Mouse (Mus musculus) ES-E14 (cell line): ENCODE measurements around the gene Copg2. TPM values are rescaled to one million over a fixed set of nuclear protein-coding genes. Genes with fewer than 3 reads are reported as not detected.

ENCODE experiments used
- DNase-seq: peaks from one replicate; pipeline ENCODE4 v3.0.0-alpha.2; 2013; ENCODE audit warnings: low read depth, low spot score
- H3K27ac ChIP-seq: 2 replicates; pipeline ENCODE4 v1.5.1; 2012; ENCODE audit warnings: low read depth, mild to moderate bottlenecking, low read length, moderate library complexity, mixed read lengths; ENCODE audit not compliant: poor library complexity, insufficient read depth, severe bottlenecking
- H3K36me3 ChIP-seq: 2 replicates; pipeline ENCODE4 v1.6.1; 2012; ENCODE audit warnings: mild to moderate bottlenecking, low read length, moderate library complexity, mixed read lengths; ENCODE audit not compliant: control insufficient read depth, poor library complexity, insufficient read depth, severe bottlenecking
- H3K4me1 ChIP-seq, 2 experiments: fragments of 150-350 bp in 1 of 2; sonication (generic) in 1 of 2; 2 replicates each; pipeline ENCODE4 v1.6.1; 2012; ENCODE audit warnings: low read length in 2 of 2, mild to moderate bottlenecking in 1 of 2, mixed read lengths in 1 of 2; ENCODE audit not compliant: control insufficient read depth in 2 of 2, insufficient read depth in 2 of 2, poor library complexity in 1 of 2
- H3K4me3 ChIP-seq, 2 experiments: fragments of 150-350 bp in 1 of 2; sonication (generic) in 1 of 2; 2 replicates each; pipeline ENCODE4 v1.5.1; 2012; ENCODE audit warnings: low read length in 2 of 2, low read depth in 1 of 2, mild to moderate bottlenecking in 1 of 2, mixed read lengths in 1 of 2; ENCODE audit not compliant: insufficient read depth in 1 of 2, poor library complexity in 1 of 2, severe bottlenecking in 1 of 2
- H3K9ac ChIP-seq: 2 replicates; pipeline ENCODE4 v1.6.1; 2012; ENCODE audit warnings: low read depth, mild to moderate bottlenecking, low read length, mixed read lengths; ENCODE audit not compliant: poor library complexity, insufficient read depth, severe bottlenecking
- H3K9me3 ChIP-seq: fragments of 150-350 bp; sonication (generic); 2 replicates; pipeline ENCODE4 v1.6.1; 2012; ENCODE audit warnings: low read depth, mild to moderate bottlenecking, low read length; ENCODE audit not compliant: control insufficient read depth, insufficient read depth
- CHD2 ChIP-seq: IDR thresholded peaks from 2 replicates; pipeline ENCODE4 v1.6.1; 2014; ENCODE audit warnings: mild to moderate bottlenecking, low read depth, low read length, inconsistent platforms
- HCFC1 ChIP-seq: IDR thresholded peaks from 2 replicates; pipeline ENCODE4 v1.6.1; 2012; ENCODE audit warnings: low read length, inconsistent platforms, borderline replicate concordance; ENCODE audit not compliant: insufficient read depth
- MAFK ChIP-seq: IDR thresholded peaks from 2 replicates; pipeline ENCODE4 v1.6.1; 2014; ENCODE audit warnings: mild to moderate bottlenecking, low read depth, low read length, inconsistent platforms; ENCODE audit not compliant: insufficient read depth
- ZC3H11A ChIP-seq: IDR thresholded peaks from 2 replicates; pipeline ENCODE4 v1.6.1; 2012; ENCODE audit warnings: low read depth, mild to moderate bottlenecking, inconsistent platforms, low read length, borderline replicate concordance
- ZNF384 ChIP-seq: IDR thresholded peaks from 2 replicates; pipeline ENCODE4 v1.6.1; 2012; ENCODE audit warnings: low read depth, low read length, inconsistent platforms
- in situ Hi-C, 2 experiments: fragments of 600-800 bp; cut with MboI; formaldehyde crosslinking; loops; one replicate each; pipeline ENCODE4 v1.15.1; 2025; ENCODE audit warnings: low sequenced_read_pairs in 2 of 2, inconsistent platforms in 1 of 2; ENCODE audit not compliant: unreplicated experiment in 2 of 2
- total RNA-seq: library from RNA; depleted of rRNA; stranded (reverse); fragments of 300-350 nt; gene quantifications from 2 replicates; pipeline ENCODE4 v1.2.3, GENCODE M21; 2012; rRNA removed

Gene Copg2
- total RNA-seq, 1 experiment: 35.7 TPM

DNA sequence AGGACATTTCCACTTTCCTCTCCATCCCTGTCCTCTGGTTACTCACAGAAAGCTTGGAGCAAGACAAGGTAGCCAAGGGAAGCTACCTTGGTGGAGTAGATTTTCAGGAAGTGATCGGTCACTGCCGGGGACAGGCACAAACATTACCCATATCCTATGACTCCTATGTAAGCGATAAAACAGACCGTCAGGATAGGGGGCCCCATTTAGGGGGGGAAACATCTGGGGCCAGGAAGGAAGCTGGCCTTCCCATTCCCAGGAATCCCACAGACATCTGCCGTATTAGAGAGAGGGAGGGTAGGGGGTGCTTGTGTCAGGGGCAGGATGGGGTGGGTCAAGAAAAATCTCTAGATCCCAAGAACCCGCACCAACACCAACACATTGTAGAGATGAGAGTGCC, 196.4 kb downstream of the Copg2 start:
- in situ Hi-C loops: no loop called here
- TF ChIP-seq CHD2 (no peak), MAFK (no peak), ZC3H11A (no peak), ZNF384 (no peak), HCFC1 (no peak)
- H3K9ac ChIP-seq: no peak overlapping the region
- DNase-seq: no peak
- H3K36me3 ChIP-seq: no peaks in the 10 kb centered on the region
- no peak overlapping the region for H3K4me3 ChIP-seq
- H3K27ac ChIP-seq: no peak overlapping the region
- H3K4me1 ChIP-seq: no peaks in the 10 kb centered on the region
- H3K9me3 ChIP-seq: no peaks in the 10 kb centered on the region

DNA sequence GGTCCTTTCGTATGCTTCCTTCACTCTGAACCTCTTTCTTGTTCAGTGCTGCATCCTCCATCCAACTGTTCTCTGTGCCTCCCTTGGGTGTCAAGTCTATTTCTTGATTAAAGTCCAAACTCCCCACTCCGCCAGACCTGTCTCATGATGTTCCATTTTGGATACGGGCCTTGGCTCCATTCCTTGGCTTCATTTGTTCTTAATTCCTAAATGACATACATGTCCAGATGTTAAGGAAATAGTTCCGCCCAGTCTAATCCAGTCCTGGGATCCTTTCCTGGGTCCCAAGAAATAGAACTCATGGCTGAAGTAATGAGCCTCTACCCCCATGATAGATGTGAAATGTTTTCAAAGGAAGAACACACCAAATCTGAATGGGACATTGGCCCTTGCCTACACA, 198.6 kb downstream of the Copg2 start:
- Histone ChIP-seq H3K4me3 (no peak overlapping the region), H3K9ac (no peak overlapping the region), H3K36me3 (no peaks in the 10 kb centered on the region), H3K9me3 (no peaks in the 10 kb centered on the region), H3K4me1 (0 out of 4 replicates have a peak, but pooled peaks cover 0 to 2% of the 10 kb centered on the region in 2 experiments), H3K27ac (no peak overlapping the region)
- in situ Hi-C loops: no loop called here
- TF ChIP-seq ZNF384 (no peak), HCFC1 (no peak), ZC3H11A (no peak), CHD2 (no peak), MAFK (no peak)
- no peak for DNase-seq

Other genes with a start within 250 kb of the Copg2 start
- 8.6 and 12.6 TPM in 2 replicates for gene Cep41, start 203.0 kb downstream of the Copg2 start, total RNA-seq
- gene Mest, start 173.2 kb downstream of the Copg2 start, total RNA-seq: 107 and 223 TPM in 2 replicates
- not detected in 2 replicates for gene Tsga13, start 18.8 kb upstream of the Copg2 start, total RNA-seq
- 0.11 and 0.13 TPM in 2 replicates for gene Klf14, start 62.3 kb upstream of the Copg2 start, total RNA-seq